Mouse (Mus musculus): Measurements from ENCODE around the gene Chrnb1. TPM values are rescaled to one million over a fixed set of nuclear protein-coding genes. Genes with fewer than 3 reads are reported as not detected.

The Chrnb1 gene
- polyA plus RNA-seq (2017; shearing (Covaris generic)): 1 to 10 TPM in 1 of 2 experiments, under 1 TPM in 1; 0.13 to 4.3 TPM

DNA sequence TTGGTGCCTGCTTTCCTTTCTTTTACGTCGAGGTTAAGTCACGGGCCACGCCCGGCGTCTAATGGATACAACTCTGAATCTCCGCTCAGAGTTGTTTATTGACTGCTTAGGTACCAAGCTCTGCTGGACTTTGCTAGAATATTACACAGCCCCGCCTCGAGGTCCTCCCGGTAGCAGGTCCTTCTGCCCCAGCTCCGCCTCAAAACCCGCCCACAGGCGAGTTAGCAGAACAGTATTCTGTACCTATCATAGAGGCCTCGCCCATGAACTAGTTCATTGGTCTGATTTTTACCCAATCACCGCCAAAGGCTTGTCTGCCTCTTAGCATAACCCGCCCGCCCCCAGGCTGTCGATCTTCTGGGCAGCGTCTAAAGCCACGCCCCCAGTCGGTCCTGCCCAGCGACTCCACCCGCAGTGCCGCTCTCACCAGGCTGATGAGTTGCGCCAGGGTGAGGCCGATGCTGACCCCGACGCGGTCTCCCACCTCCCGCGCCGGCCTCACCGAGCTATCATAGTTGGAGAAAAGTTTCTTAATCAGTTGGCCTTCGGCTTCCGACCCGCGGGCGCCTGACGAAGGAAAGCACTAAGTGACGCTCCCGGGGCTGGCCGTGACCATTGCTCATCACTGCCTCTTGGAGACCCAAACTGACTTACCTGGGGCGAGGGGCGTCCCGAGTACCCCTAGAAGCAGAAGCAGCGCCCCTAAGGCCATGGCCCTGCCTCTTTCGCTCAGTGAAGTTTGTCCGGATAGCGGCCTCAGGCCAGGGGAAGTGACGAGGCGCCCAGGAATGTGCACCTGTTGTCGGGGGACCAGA lies at the start of gene Chrnb1:
Gene Chrnb1 (minus strand): TSS at position 776 of the 815 bp plus-strand sequence.

DNA sequence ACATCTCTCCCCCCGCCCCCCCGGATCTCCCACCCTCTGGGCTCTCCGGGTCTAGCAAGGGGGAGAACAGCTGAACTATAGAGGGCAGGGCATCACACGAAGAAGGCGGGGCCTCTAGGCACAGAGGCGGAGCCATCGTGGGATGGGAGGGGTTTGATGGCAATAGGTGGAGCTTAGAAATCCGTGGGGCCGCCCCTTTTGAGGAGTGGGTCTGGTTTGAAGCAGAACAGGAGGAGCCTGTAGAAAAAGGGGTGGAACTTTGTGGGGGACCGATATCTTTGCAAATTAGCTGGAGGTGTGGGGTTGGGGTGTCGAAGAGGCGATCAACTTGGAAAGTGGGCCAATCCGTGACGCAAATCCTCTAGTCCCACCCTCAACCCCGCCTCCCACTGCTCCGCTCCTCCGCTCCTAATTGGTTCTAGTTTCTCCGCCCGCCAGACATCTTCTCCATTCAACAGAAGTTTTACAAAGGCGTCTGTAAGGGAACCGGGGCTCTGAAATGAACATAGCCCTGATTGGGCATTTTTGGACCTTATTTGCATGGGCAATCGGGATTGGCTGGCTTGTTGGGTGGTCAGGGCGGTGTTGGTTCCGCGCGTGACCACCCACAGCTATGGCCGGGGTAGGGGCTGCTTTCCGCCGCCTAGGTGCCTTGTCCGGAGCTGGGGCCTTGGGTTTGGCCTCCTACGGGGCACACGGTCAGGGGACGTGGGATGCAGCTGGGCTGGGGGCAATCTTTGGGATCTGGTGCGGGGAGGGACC lies 42.4 kb upstream of the Chrnb1 start, which contains the start of gene Tmem256:
Gene Tmem256 (plus strand): TSS at position 563 of the 762 bp plus-strand sequence.

DNA sequence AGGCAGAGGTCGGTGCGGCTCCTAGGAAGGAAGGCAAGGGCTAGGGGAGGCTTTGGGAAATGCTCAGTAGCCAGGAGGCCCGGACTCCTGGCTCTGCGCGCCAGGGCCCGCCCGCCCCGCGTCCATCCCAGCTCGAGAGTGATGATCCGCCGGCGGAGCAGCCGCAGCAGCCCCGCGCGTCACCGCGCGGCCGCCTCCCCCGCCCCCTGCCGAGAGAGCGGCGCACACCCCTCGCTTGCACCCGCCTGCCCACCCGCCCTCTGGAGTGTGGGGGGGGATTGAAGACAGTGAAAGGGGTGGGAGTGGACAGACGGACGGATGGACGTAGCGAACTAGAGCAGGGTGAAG lies 41.8 kb upstream of the Chrnb1 start, which contains the start of gene Nlgn2:
Gene Nlgn2 (minus strand): TSS at position 181 of the 348 bp plus-strand sequence.

DNA sequence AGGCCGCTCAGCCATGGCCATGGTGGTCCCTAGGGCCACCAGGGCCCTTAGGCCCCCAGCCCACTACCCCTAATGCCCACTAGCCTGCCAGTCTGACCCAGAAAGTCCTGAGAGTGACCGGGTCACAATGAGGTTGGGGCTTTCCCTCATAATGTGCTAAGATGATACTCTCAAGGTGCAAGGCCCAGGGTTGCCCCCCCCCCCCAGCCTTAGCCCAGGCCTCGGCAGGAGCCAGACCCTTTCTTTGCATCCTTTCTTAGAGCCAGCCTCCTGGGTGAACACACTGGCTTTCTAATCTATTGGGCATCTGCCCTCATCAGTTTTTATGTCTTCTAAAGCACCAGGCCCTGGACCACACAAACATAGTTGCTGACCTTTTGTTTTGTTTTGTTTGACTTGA lies 26.3 kb upstream of the Chrnb1 start, which contains the start of gene Spem1:
Gene Spem1 (minus strand): TSS at position 101 of the 400 bp plus-strand sequence.

DNA sequence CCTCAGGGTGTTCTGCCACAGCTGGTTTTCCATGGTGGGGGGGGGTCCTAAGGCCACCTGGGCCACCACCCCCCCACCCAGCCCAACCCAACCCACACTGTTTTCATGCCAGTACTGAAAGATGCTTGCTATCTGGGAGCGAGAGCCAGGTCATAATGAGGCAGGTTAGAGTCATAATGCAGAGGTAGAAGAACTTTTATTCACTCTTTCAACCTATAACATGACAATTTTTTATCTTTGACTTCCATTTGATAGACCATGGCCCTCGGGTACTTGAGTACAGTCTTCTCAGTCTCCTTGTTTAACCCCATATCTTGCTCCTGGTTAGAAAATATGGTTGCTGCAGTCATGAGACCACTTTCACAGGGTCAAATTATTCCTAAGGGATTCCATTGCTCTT lies 22.6 kb upstream of the Chrnb1 start, which contains the start of gene Spem2:
Gene Spem2 (minus strand): TSS at position 101 of the 400 bp plus-strand sequence.

DNA sequence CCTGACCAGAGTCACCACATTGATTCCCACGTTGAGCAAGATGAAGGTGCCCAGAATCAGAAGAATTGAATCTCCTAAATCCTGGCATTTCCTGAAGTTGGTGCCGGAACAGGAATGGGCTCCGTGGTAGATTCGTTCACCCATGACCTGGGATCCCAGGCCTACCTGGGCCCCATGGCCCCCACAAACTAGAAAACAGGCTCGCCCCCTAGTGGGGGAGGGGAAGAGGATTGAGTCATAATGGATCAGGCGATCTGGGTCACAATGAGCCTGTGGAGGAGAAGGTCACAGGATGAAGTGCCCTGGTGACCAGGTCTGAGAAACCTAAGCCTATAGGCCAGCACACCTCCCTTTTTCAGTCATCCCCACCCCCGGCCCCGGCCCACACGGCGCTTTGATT lies 19.4 kb upstream of the Chrnb1 start, which contains the start of gene Gm39566:
Gene Gm39566 (minus strand): TSS at position 144 of the 400 bp plus-strand sequence.

DNA sequence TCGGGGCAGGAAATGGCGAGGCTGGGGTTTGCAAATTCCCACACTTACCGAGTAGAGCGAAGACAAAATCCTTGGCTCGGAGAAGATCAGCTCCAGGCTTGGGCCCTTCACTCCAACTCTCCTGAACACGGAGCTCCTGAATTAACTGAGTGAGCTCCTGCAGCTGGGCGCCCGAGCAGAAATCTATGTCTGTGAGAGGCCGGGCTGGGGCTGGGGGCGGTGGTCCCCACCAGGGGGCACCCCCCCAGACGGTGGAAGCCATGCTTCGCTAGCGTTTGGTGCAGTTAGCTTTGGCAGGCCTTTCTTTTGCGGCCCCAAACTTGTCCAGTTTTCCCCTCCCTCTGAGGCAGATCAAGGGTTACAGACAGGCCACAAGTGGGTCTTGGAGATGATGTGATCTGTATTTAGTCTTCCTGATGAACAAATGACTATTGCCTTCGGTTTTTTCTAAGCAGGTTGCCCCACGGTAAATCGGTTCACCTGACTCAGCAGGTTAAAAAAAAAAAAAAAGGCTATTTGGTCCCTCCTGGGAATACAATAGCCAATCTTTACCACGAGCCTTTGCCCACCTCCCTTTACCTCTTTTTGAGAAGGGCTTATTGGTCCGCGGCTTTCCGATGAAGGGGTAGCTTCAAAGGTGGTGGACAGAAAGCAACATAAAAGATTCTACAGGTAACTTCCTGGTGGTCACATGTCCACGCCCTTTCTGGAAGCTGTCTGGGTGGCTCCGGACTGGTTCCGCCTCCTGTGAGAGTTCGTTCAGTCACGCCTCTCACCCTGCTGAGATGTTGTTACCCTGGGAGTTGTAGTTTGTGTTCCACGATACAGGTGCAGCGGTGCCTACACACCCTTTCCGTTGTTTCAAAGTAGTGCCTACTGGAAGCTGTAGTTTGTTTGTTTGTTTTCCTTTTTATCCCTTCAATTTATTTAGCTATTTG lies 9.5 kb upstream of the Chrnb1 start, which contains the start of gene Tmem102:
Gene Tmem102 (minus strand): TSS at position 653 of the 938 bp plus-strand sequence.

DNA sequence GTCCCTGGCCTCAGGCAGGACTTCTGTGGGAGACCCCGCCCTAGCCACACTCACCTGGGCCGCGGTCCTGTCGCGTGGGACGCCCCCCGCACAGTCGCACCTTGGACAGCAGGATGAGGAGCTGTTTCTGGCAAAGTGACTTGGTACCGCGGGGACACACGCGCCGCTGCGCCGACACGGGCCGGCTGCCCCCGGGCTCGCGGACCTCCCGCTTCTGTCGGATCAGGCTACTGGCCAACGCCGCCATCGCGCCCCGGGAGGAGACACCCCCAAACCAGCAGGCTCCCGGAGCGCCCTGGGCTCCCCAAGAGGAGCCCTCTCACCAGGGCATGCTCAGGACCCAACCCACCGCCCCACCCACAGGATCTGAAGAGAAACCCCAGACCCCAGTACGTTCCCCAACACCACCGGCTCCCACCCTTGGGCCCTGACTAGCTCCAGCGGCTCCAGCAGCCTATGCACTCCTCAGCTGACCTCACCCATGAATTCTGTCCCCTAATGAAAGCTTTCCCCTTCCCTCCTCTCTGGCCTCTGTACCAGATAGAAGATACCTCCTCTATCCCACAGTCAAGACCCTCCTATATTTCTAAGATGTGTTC lies 5.7 kb upstream of the Chrnb1 start, which contains the start of gene Fgf11:
Gene Fgf11 (minus strand): TSS at position 479 of the 599 bp plus-strand sequence.

DNA sequence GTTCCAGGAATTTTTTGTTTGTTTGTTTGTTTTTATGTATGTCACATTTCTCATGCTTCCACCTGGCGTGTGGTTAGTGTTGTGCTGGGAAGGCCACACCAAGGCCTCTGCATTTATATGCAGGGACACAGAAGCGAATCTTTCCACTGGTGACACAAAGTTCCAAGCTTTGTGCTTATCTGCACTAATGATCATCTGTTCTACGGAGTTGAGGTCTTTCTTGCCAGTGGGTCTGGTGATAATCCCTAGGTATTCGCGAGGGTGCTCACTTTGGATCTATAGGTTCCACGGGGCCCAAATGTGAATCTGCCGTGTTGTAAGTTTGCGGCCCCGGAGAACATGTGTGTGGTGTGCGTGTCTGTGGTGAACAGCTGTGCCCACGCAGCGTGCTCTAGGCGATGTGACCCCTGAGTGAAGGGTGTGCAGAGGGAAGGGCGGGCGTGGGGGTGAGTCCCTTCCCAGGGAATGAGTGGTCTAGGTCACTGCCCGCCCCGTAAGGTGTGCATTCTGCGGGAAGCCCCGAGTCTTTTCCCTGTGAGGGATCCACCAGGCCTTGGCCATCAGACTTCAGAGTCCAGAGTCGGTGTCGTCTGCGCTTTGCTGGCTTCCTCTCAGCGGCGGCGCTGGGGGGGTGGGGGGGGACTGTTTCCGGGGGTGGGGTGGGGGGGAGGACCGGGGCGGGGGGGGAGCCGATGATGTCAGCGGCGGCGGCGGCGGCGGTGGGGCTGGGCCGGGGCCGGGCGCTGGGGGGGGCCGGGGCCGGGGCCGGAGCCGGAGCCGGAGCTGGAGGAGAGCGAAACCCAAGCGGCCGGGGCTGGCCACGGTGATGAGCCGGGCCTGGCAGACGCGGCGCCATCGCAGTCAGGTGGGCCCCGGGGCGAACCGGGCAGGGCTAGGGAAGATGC lies 30.3 kb downstream of the Chrnb1 start, which contains the start of gene Zbtb4:
Gene Zbtb4 (plus strand): TSS at position 692 of the 905 bp plus-strand sequence.

DNA sequence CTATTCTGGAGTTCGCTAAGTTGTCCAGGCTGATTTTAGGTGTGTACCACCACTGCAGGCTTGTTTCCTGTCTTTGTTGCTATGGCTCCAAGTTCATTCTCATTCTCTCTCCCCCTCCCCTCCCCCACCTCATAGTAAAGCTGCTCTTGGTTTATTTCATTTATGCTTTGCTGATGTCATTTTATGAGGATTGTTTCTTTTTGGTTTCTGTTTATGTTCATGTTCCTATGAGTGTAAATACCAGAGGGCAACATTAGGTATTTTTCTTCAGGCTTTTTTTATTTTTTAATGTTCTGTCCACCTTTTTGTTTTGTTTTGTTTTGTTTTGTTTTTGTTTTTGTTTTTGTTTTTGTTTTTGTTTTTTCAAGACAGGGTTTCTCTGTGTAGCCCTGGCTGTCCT lies 33.9 kb downstream of the Chrnb1 start, which contains the start of gene Slc35g3:
Gene Slc35g3 (minus strand): TSS at position 101 of the 400 bp plus-strand sequence.

DNA sequence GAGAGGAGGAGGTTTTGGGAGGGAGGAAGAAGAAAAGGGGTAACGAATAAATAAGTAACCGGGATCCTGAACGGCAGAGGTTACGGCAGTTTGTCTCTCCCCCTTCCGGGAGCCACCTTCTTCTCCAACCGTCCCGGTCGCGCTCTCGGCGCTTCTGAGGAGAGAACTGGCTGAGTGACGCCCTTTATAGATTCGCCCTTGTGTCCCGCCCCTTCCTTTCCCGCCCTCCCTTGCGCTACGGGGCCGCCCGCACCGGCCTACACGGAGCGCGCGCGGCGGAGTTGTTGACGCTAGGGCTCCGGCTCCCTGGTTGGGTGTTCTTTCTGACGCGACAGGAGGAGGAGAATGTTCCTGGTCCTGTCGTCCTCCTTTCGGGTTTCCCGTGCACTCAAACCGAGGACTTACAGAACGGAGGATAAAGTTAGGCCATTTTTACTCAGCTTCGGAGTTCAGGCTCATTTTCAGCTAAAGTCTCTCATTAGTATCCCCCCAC lies 37.2 kb downstream of the Chrnb1 start, which contains the start of gene Polr2a:
Gene Polr2a (minus strand): TSS at position 160 of the 493 bp plus-strand sequence.

Other genes with a start within 250 kb of the Chrnb1 start
- gene Dnah2, start 246.8 kb downstream of the Chrnb1 start, polyA plus RNA-seq (2017; shearing (Covaris generic)): 1 to 10 TPM in 1 of 2 experiments, under 1 TPM in 1; 0.31 to 3.4 TPM
- gene Efnb3, start 235.7 kb downstream of the Chrnb1 start, polyA plus RNA-seq (2017; shearing (Covaris generic)): under 1 TPM; 0.55 to 0.64 TPM
- 10 to 100 TPM; 26.4 to 26.5 TPM for gene Wrap53, start 215.7 kb downstream of the Chrnb1 start, polyA plus RNA-seq (2017; shearing (Covaris generic))
- 100 to 1,000 TPM; 201 to 249 TPM for gene Trp53, start 215.6 kb downstream of the Chrnb1 start, polyA plus RNA-seq (2017; shearing (Covaris generic))
- gene Atp1b2, start 190.0 kb downstream of the Chrnb1 start, polyA plus RNA-seq (2017; shearing (Covaris generic)): under 1 TPM in 1 of 2 experiments, not detected in 1; 0.55 TPM
- gene Shbg, start 178.0 kb downstream of the Chrnb1 start, polyA plus RNA-seq (2017; shearing (Covaris generic)): under 1 TPM; 0.33 to 0.57 TPM
- gene Sat2, start 173.9 kb downstream of the Chrnb1 start, polyA plus RNA-seq (2017; shearing (Covaris generic)): 1 to 10 TPM in 1 of 2 experiments, not detected in 1; 2.8 TPM
- 10 to 100 TPM; 59.9 to 74.5 TPM for gene Fxr2, start 163.0 kb downstream of the Chrnb1 start, polyA plus RNA-seq (2017; shearing (Covaris generic))
- 1 to 10 TPM in 1 of 2 experiments, under 1 TPM in 1; 0.55 to 3.1 TPM for gene Sox15, start 140.6 kb downstream of the Chrnb1 start, polyA plus RNA-seq (2017; shearing (Covaris generic))
- gene Mpdu1, start 133.3 kb downstream of the Chrnb1 start, polyA plus RNA-seq (2017; shearing (Covaris generic)): 10 to 100 TPM; 47.5 to 52.3 TPM
- gene Cd68, start 129.8 kb downstream of the Chrnb1 start, polyA plus RNA-seq (2017; shearing (Covaris generic)): 10 to 100 TPM in 1 of 2 experiments, 1 to 10 TPM in 1; 1.7 to 11.0 TPM
- gene Eif4a1, start 123.5 kb downstream of the Chrnb1 start, polyA plus RNA-seq (2017; shearing (Covaris generic)): 100 to 1,000 TPM; 493 to 540 TPM
- gene Senp3, start 113.9 kb downstream of the Chrnb1 start, polyA plus RNA-seq (2017; shearing (Covaris generic)): 10 to 100 TPM; 33.1 to 37.3 TPM
- not detected for gene Tnfsf13, start 110.2 kb downstream of the Chrnb1 start, polyA plus RNA-seq (2017; shearing (Covaris generic))
- gene Tnfsf12, start 100.1 kb downstream of the Chrnb1 start, polyA plus RNA-seq (2017; shearing (Covaris generic)): not detected
- under 1 TPM in 1 of 2 experiments, not detected in 1; 0.45 TPM for gene Tnfsfm13, start 99.8 kb downstream of the Chrnb1 start, polyA plus RNA-seq (2017; shearing (Covaris generic))
- 10 to 100 TPM; 43.7 to 44.7 TPM for gene Polr2a, start 37.3 kb downstream of the Chrnb1 start, polyA plus RNA-seq (2017; shearing (Covaris generic))
- 1 to 10 TPM in 1 of 2 experiments, under 1 TPM in 1; 0.29 to 1.3 TPM for gene Slc35g3, start 34.0 kb downstream of the Chrnb1 start, polyA plus RNA-seq (2017; shearing (Covaris generic))
- gene Zbtb4, start 30.0 kb downstream of the Chrnb1 start, polyA plus RNA-seq (2017; shearing (Covaris generic)): 1 to 10 TPM; 3.8 to 5.3 TPM
- gene Fgf11, start 5.9 kb upstream of the Chrnb1 start, polyA plus RNA-seq (2017; shearing (Covaris generic)): not detected
- gene Tmem102, start 9.7 kb upstream of the Chrnb1 start, polyA plus RNA-seq (2017; shearing (Covaris generic)): not detected
- under 1 TPM in 1 of 2 experiments, not detected in 1; 0.39 TPM for gene Gm39566, start 19.4 kb upstream of the Chrnb1 start, polyA plus RNA-seq (2017; shearing (Covaris generic))
- not detected for gene Spem2, start 22.5 kb upstream of the Chrnb1 start, polyA plus RNA-seq (2017; shearing (Covaris generic))
- gene Spem1, start 26.2 kb upstream of the Chrnb1 start, polyA plus RNA-seq (2017; shearing (Covaris generic)): 1 to 10 TPM in 1 of 2 experiments, not detected in 1; 2.1 TPM
- under 1 TPM; 0.26 to 0.83 TPM for gene Nlgn2, start 41.8 kb upstream of the Chrnb1 start, polyA plus RNA-seq (2017; shearing (Covaris generic))
- 10 to 100 TPM; 64.6 to 89.9 TPM for gene Tmem256, start 42.6 kb upstream of the Chrnb1 start, polyA plus RNA-seq (2017; shearing (Covaris generic))
- gene Plscr3, start 50.4 kb upstream of the Chrnb1 start, polyA plus RNA-seq (2017; shearing (Covaris generic)): 10 to 100 TPM; 15.4 to 18.5 TPM
- under 1 TPM; 0.08 to 0.72 TPM for gene Tnk1, start 62.8 kb upstream of the Chrnb1 start, polyA plus RNA-seq (2017; shearing (Covaris generic))
- under 1 TPM in 1 of 2 experiments, not detected in 1; 0.93 TPM for gene Tmem95, start 82.1 kb upstream of the Chrnb1 start, polyA plus RNA-seq (2017; shearing (Covaris generic))
- 1 to 10 TPM; 1.3 TPM for gene Kctd11, start 85.5 kb upstream of the Chrnb1 start, polyA plus RNA-seq (2017; shearing (Covaris generic))
- gene Acap1, start 99.6 kb upstream of the Chrnb1 start, polyA plus RNA-seq (2017; shearing (Covaris generic)): 100 to 1,000 TPM; 503 to 589 TPM
- gene 2810408A11Rik, start 105.0 kb upstream of the Chrnb1 start, polyA plus RNA-seq (2017; shearing (Covaris generic)): 1 to 10 TPM; 3.6 to 4.8 TPM
- 10 to 100 TPM in 1 of 2 experiments, 1 to 10 TPM in 1; 6.4 to 11.6 TPM for gene Neurl4, start 105.1 kb upstream of the Chrnb1 start, polyA plus RNA-seq (2017; shearing (Covaris generic))
- gene Gps2, start 117.9 kb upstream of the Chrnb1 start, polyA plus RNA-seq (2017; shearing (Covaris generic)): 100 to 1,000 TPM; 175 to 265 TPM
- 1,000 to 10,000 TPM; 1,144 to 1,177 TPM for gene Eif5a, start 126.0 kb upstream of the Chrnb1 start, polyA plus RNA-seq (2017; shearing (Covaris generic))
- not detected for gene Ybx2, start 139.9 kb upstream of the Chrnb1 start, polyA plus RNA-seq (2017; shearing (Covaris generic))
- gene Slc2a4, start 152.2 kb upstream of the Chrnb1 start, polyA plus RNA-seq (2017; shearing (Covaris generic)): 1 to 10 TPM in 1 of 2 experiments, not detected in 1; 1.5 TPM
- gene Cldn7, start 168.8 kb upstream of the Chrnb1 start, polyA plus RNA-seq (2017; shearing (Covaris generic)): 1 to 10 TPM in 1 of 2 experiments, under 1 TPM in 1; 0.81 to 1.2 TPM
- gene Ctdnep1, start 185.2 kb upstream of the Chrnb1 start, polyA plus RNA-seq (2017; shearing (Covaris generic)): 10 to 100 TPM; 39.1 to 74.9 TPM
- 10 to 100 TPM; 63.7 to 67.7 TPM for gene Elp5, start 186.6 kb upstream of the Chrnb1 start, polyA plus RNA-seq (2017; shearing (Covaris generic))
- 100 to 1,000 TPM; 391 to 427 TPM for gene Gabarap, start 195.2 kb upstream of the Chrnb1 start, polyA plus RNA-seq (2017; shearing (Covaris generic))
- 10 to 100 TPM; 85.5 to 94.7 TPM for gene Phf23, start 199.8 kb upstream of the Chrnb1 start, polyA plus RNA-seq (2017; shearing (Covaris generic))
- 10 to 100 TPM; 26.6 to 46.3 TPM for gene Dvl2, start 204.7 kb upstream of the Chrnb1 start, polyA plus RNA-seq (2017; shearing (Covaris generic))
- gene Acadvl, start 219.5 kb upstream of the Chrnb1 start, polyA plus RNA-seq (2017; shearing (Covaris generic)): 100 to 1,000 TPM in 1 of 2 experiments, 10 to 100 TPM in 1; 97.3 to 113 TPM
- 10 to 100 TPM in 1 of 2 experiments, 1 to 10 TPM in 1; 9.1 to 10.5 TPM for gene Dlg4, start 221.0 kb upstream of the Chrnb1 start, polyA plus RNA-seq (2017; shearing (Covaris generic))